Mouse (Mus musculus): ENCODE measurements around the gene Tkfc. TPM values are rescaled to one million over a fixed set of nuclear protein-coding genes. Genes with fewer than 3 reads are reported as not detected.

Tkfc gene
- polyA plus RNA-seq, 1 experiment, result 29.0 TPM

- TF ChIP-seq CTCF (IDR thresholded peaks at IDR 0.05; ENCODE audit: low read depth, low read length), result no peak
- Histone ChIP-seq H3K36me3 (ENCODE audit: control insufficient read depth, insufficient read depth, low read length, poor library complexity, severe bottlenecking) (peaks cover 22% of the 10 kb centered on the region), H3K27me3 (ENCODE audit: control insufficient read depth, insufficient read depth, low read length, poor library complexity, severe bottlenecking) (no peaks in the 10 kb centered on the region), H3K9me3 (replicated peaks; ENCODE audit: control insufficient read depth, insufficient read depth, low read length, poor library complexity, severe bottlenecking) (no peaks in the 10 kb centered on the region), H3K4me1 (ENCODE audit: control insufficient read depth, insufficient read depth, low read length) (peaks cover 1% of the 10 kb centered on the region), H3K9ac (ENCODE audit: low read depth, poor library complexity, severe bottlenecking) (peak overlapping the region; percentile 68), H3K27ac (ENCODE audit: insufficient read depth, low read length) (peak overlapping the region; percentile 78), H3K4me3 (ENCODE audit: low read depth, low read length) (peak overlapping the region; percentile 0; the same call in 1 of the 2 replicates)
Measured at GRCm38 (mm10) chr19:10603660-10604523, 1.6 kb downstream of the Tkfc start.

- Histone ChIP-seq H3K9ac (ENCODE audit: low read depth, poor library complexity, severe bottlenecking) (peak overlapping the region; percentile 68), H3K4me3 (ENCODE audit: low read depth, low read length) (peak overlapping the region; percentile 39; the same call in 1 of the 2 replicates), H3K27me3 (ENCODE audit: control insufficient read depth, insufficient read depth, low read length, poor library complexity, severe bottlenecking) (no peaks in the 10 kb centered on the region), H3K4me1 (ENCODE audit: control insufficient read depth, insufficient read depth, low read length) (peaks cover 1% of the 10 kb centered on the region), H3K9me3 (replicated peaks; ENCODE audit: control insufficient read depth, insufficient read depth, low read length, poor library complexity, severe bottlenecking) (no peaks in the 10 kb centered on the region), H3K36me3 (ENCODE audit: control insufficient read depth, insufficient read depth, low read length, poor library complexity, severe bottlenecking) (peaks cover 11% of the 10 kb centered on the region), H3K27ac (ENCODE audit: insufficient read depth, low read length) (peak overlapping the region; percentile 84)
- TF ChIP-seq CTCF (IDR thresholded peaks at IDR 0.05; ENCODE audit: low read depth, low read length) (peak; percentile 92), POLR2A (IDR thresholded peaks at IDR 0.05; ENCODE audit: insufficient read depth, low read length) (no peak)
Measured at GRCm38 (mm10) chr19:10602787-10603186, 2.7 kb downstream of the Tkfc start.

GRCm38 (mm10) chr19:10602247-10602769 lies 3.1 kb downstream of the Tkfc start:
- Histone ChIP-seq H3K9ac (ENCODE audit: low read depth, poor library complexity, severe bottlenecking) (peak overlapping the region; percentile 50), H3K4me1 (ENCODE audit: control insufficient read depth, insufficient read depth, low read length) (peaks cover 1% of the 10 kb centered on the region), H3K27ac (ENCODE audit: insufficient read depth, low read length) (peak overlapping the region; percentile 84), H3K4me3 (ENCODE audit: low read depth, low read length) (peak overlapping the region; percentile 39), H3K36me3 (ENCODE audit: control insufficient read depth, insufficient read depth, low read length, poor library complexity, severe bottlenecking) (peaks cover 7% of the 10 kb centered on the region), H3K9me3 (replicated peaks; ENCODE audit: control insufficient read depth, insufficient read depth, low read length, poor library complexity, severe bottlenecking) (no peaks in the 10 kb centered on the region), H3K27me3 (ENCODE audit: control insufficient read depth, insufficient read depth, low read length, poor library complexity, severe bottlenecking) (no peaks in the 10 kb centered on the region)
- TF ChIP-seq POLR2A (IDR thresholded peaks at IDR 0.05; ENCODE audit: insufficient read depth, low read length) (no peak), EP300 (IDR thresholded peaks at IDR 0.05; ENCODE audit: insufficient read depth, low read depth, low read length) (no peak), CTCF (IDR thresholded peaks at IDR 0.05; ENCODE audit: low read depth, low read length) (no peak)

- Histone ChIP-seq H3K27ac (ENCODE audit: insufficient read depth, low read length) (no peak overlapping the region), H3K9ac (ENCODE audit: low read depth, poor library complexity, severe bottlenecking) (no peak overlapping the region), H3K9me3 (replicated peaks; ENCODE audit: control insufficient read depth, insufficient read depth, low read length, poor library complexity, severe bottlenecking) (no peaks in the 10 kb centered on the region), H3K27me3 (ENCODE audit: control insufficient read depth, insufficient read depth, low read length, poor library complexity, severe bottlenecking) (no peaks in the 10 kb centered on the region), H3K4me1 (ENCODE audit: control insufficient read depth, insufficient read depth, low read length) (peaks cover 1% of the 10 kb centered on the region), H3K4me3 (ENCODE audit: low read depth, low read length) (no peak overlapping the region), H3K36me3 (ENCODE audit: control insufficient read depth, insufficient read depth, low read length, poor library complexity, severe bottlenecking) (no peaks in the 10 kb centered on the region)
- no peak for TF ChIP-seq EP300 (IDR thresholded peaks at IDR 0.05; ENCODE audit: insufficient read depth, low read depth, low read length)
- TF ChIP-seq POLR2A (IDR thresholded peaks at IDR 0.05; ENCODE audit: insufficient read depth, low read length), result no peak
- no peak for TF ChIP-seq CTCF (IDR thresholded peaks at IDR 0.05; ENCODE audit: low read depth, low read length)
Measured at GRCm38 (mm10) chr19:10599648-10600047, 5.8 kb downstream of the Tkfc start.

GRCm38 (mm10) chr19:10598188-10598587 lies 7.3 kb downstream of the Tkfc start:
- no peaks in the 10 kb centered on the region for H3K9me3 ChIP-seq (replicated peaks; ENCODE audit: control insufficient read depth, insufficient read depth, low read length, poor library complexity, severe bottlenecking)
- no peaks in the 10 kb centered on the region for H3K36me3 ChIP-seq (ENCODE audit: control insufficient read depth, insufficient read depth, low read length, poor library complexity, severe bottlenecking)
- H3K9ac ChIP-seq (ENCODE audit: low read depth, poor library complexity, severe bottlenecking), result no peak overlapping the region
- H3K27me3 ChIP-seq (ENCODE audit: control insufficient read depth, insufficient read depth, low read length, poor library complexity, severe bottlenecking), result no peaks in the 10 kb centered on the region
- no peak overlapping the region for H3K4me3 ChIP-seq (ENCODE audit: low read depth, low read length)
- TF ChIP-seq EP300 (IDR thresholded peaks at IDR 0.05; ENCODE audit: insufficient read depth, low read depth, low read length), result no peak
- TF ChIP-seq POLR2A (IDR thresholded peaks at IDR 0.05; ENCODE audit: insufficient read depth, low read length), result no peak
- peak; percentile 41 for TF ChIP-seq CTCF (IDR thresholded peaks at IDR 0.05; ENCODE audit: low read depth, low read length)
- H3K4me1 ChIP-seq (ENCODE audit: control insufficient read depth, insufficient read depth, low read length), result peaks cover 1% of the 10 kb centered on the region
- H3K27ac ChIP-seq (ENCODE audit: insufficient read depth, low read length), result no peak overlapping the region
